In the genomic region with DNA sequence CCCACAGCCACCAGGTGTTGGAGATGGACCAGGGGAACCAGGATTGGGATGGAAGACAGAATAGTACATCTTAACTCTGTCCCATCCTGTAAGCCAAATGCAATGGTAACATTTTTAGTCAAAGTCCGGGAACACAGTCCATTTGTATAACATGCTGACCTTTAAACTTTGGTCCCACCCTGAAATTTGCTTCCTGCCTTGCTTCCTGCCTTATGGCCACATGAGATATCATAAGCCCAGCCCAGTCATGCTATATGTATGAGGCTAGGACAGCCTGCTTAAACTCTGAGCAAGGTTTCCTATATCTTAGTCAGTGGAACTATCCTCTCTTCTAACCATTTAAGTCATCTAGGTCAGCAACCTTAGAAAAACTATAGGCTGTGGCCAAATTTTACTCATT, we compare ENCODE assay signal across 28 mouse cellular contexts.
DNase-seq lines count a peak whose midpoint lies in the region; ATAC-seq and TF ChIP-seq lines count a peak whose summit lies in the region.
"Had no signal": no experiment of that assay in that cellular context is flagged by ENCODE, and none has a peak within 500 bp of the region (broad histone marks: within the 10 kb centered on the region; RNA-seq: fewer than 3 reads in every experiment).

No protein-coding gene starts in this region.

- peaks cover 37% of the 10 kb centered on the region for H3K79me2 ChIP-seq in liver, adult 2 months (ENCODE audit: control insufficient read depth, insufficient read depth, low read length)

- peaks cover under 1% of the 10 kb centered on the region; the same call in 1 of the 2 replicates for H3K36me3 ChIP-seq in liver, adult 2 months (ENCODE audit: control insufficient read depth, insufficient read depth, low read length)
- H3K36me3 ChIP-seq in intestine, postnatal 0 days (ENCODE audit: control insufficient read depth, insufficient read depth), result no peaks in the 10 kb centered on the region
- H3K36me3 ChIP-seq in liver, embryonic 15.5 days (replicated peaks), result peaks cover 61% of the 10 kb centered on the region
- H3K36me3 ChIP-seq: embryonic facial prominence, embryonic 13.5 days; limb, embryonic 13.5 days had no signal

- peak overlapping the region; percentile 5; the same call in 1 of the 2 replicates for H3K27ac ChIP-seq in liver, adult 2 months (replicated peaks; ENCODE audit: insufficient read depth, low read depth, low read length)
- H3K27ac ChIP-seq in intestine, postnatal 0 days (ENCODE audit: low read depth, low read length), result no peak overlapping the region
- H3K27ac ChIP-seq in liver, embryonic 15.5 days (replicated peaks), result peak overlapping the region; percentile 73
- H3K27ac ChIP-seq: embryonic facial prominence, embryonic 13.5 days; heart, adult 2 months; hindbrain, embryonic 12.5 days; kidney, postnatal 0 days; limb, embryonic 13.5 days; macrophage; neural tube, embryonic 13.5 days had no signal

- no peak overlapping the region for H3K4me3 ChIP-seq in liver, adult 2 months (ENCODE audit: insufficient read depth, low read depth, low read length)
- no peak overlapping the region for H3K4me3 ChIP-seq in intestine, postnatal 0 days (ENCODE audit: low read depth, low read length)
- H3K4me3 ChIP-seq in liver, embryonic 15.5 days (replicated peaks), result no peak overlapping the region
- H3K4me3 ChIP-seq: embryonic facial prominence, embryonic 13.5 days; heart, adult 2 months; hindbrain, embryonic 12.5 days; limb, embryonic 13.5 days; myocyte; neural tube, embryonic 13.5 days had no signal

- H3K27me3 ChIP-seq in liver, adult 2 months (ENCODE audit: control insufficient read depth, insufficient read depth, low read length), result no peaks in the 10 kb centered on the region
- H3K27me3 ChIP-seq in intestine, postnatal 0 days (replicated peaks; ENCODE audit: control insufficient read depth, insufficient read depth, low read length), result no peaks in the 10 kb centered on the region
- no peaks in the 10 kb centered on the region for H3K27me3 ChIP-seq in liver, embryonic 15.5 days
- H3K27me3 ChIP-seq: CH12.LX; embryonic facial prominence, embryonic 13.5 days; hindbrain, embryonic 12.5 days; limb, embryonic 13.5 days; neural tube, embryonic 13.5 days; Patski had no signal

- H3K9me3 ChIP-seq in intestine, postnatal 0 days (ENCODE audit: control insufficient read depth), result no peaks in the 10 kb centered on the region
- no peaks in the 10 kb centered on the region for H3K9me3 ChIP-seq in liver, embryonic 15.5 days (replicated peaks)
- H3K9me3 ChIP-seq: embryonic facial prominence, embryonic 13.5 days; G1E; hindbrain, embryonic 12.5 days; limb, embryonic 13.5 days; neural tube, embryonic 13.5 days had no signal

- WGBS in liver, adult 2 months, result 11% methylated on average over 1 of the region's 1 CpGs
- 32% methylated on average over 1 of the region's 1 CpGs for WGBS in intestine, postnatal 0 days
- 20% methylated on average over 1 of the region's 1 CpGs for WGBS in liver, embryonic 15.5 days (ENCODE audit: insufficient replicate concordance)

- no peak for TF ChIP-seq CTCF in liver, adult 2 months (IDR thresholded peaks at IDR 0.05; ENCODE audit: low read depth, low read length)
- TF ChIP-seq CTCF in intestine, postnatal 0 days (IDR thresholded peaks at IDR 0.05; ENCODE audit: low read depth), result no peak

- no peak overlapping the region for H3K4me2 ChIP-seq in intestine, postnatal 0 days (replicated peaks; ENCODE audit: low read depth)
- H3K4me2 ChIP-seq in liver, embryonic 15.5 days, result peak overlapping the region; percentile 25
- H3K4me2 ChIP-seq: embryonic facial prominence, embryonic 13.5 days; hindbrain, embryonic 12.5 days; limb, embryonic 13.5 days; neural tube, embryonic 13.5 days had no signal

- DNase-seq in liver, adult 2 months (ENCODE audit: extremely low read depth, low read depth, low spot score), result peak; percentile 59
- no peak for DNase-seq in liver
- DNase-seq in adrenal gland, adult (ENCODE audit: inconsistent age in 2 of 2, low spot score in 1 of 2), result no peak
- no peak for DNase-seq in kidney, postnatal 4 days
- DNase-seq in urinary bladder, postnatal 36 days (ENCODE audit: low spot score in 2 of 2), result no peak
- DNase-seq: adrenal gland, adult 2 months; B cell, adult 2 months; cerebellum, postnatal 25 days; embryo, embryonic 11 days; gastrocnemius, postnatal 10 days; heart, adult 2 months; kidney, adult 2 months; layer of hippocampus, postnatal 36 days; retina, postnatal 1 day had no signal

- peak; percentile 73 for ATAC-seq in intestine, postnatal 0 days
- ATAC-seq in liver, embryonic 15.5 days (ENCODE audit: insufficient read depth), result peak; percentile 53; the same call in 1 of the 2 replicates
- ATAC-seq: forebrain, embryonic 14.5 days; midbrain, embryonic 16.5 days; Patski had no signal

- H3K4me1 ChIP-seq in liver, adult 2 months (ENCODE audit: control insufficient read depth, insufficient read depth, low read length), result peaks cover 25% of the 10 kb centered on the region
- H3K4me1 ChIP-seq in intestine, postnatal 0 days (replicated peaks; ENCODE audit: control insufficient read depth, insufficient read depth, low read length), result 0 out of 2 replicates have a peak, but pooled peaks cover 2% of the 10 kb centered on the region
- peaks cover 89% of the 10 kb centered on the region for H3K4me1 ChIP-seq in liver, embryonic 15.5 days (replicated peaks)

- no peak for TF ChIP-seq POLR2A in liver, adult 2 months (IDR thresholded peaks at IDR 0.05; ENCODE audit: extremely low read depth, insufficient read depth, low read length)

- no peak overlapping the region for H3K9ac ChIP-seq in liver, adult 2 months (ENCODE audit: low read depth, low read length)
- H3K9ac ChIP-seq in intestine, postnatal 0 days (ENCODE audit: low read depth, low read length), result no peak overlapping the region
- no peak overlapping the region for H3K9ac ChIP-seq in liver, embryonic 15.5 days
- H3K9ac ChIP-seq: embryonic facial prominence, embryonic 13.5 days; hindbrain, embryonic 12.5 days; limb, embryonic 13.5 days; neural tube, embryonic 13.5 days had no signal
